Mouse (Mus musculus): ENCODE results near the gene Map3k1.

DNA sequence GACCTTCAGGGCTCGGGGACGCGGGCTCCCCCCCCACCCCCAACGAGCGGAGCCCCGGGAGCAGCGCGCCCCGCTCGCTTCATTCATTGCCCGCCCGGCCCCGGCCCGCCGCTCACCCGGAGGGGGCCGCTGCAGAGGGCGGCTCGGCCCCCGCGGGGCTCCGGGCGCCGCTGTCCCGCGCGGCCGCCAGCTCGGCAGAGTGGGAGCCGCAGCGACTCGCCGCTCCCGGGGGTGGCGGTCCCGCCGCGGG is 481 bp downstream of the Map3k1 start:
- TF ChIP-seq CTCF (IDR thresholded peaks at IDR 0.05; ENCODE audit: low read depth) = no peak
- no peak for TF ChIP-seq EP300 (IDR thresholded peaks at IDR 0.05; ENCODE audit: low read depth)

All from liver, embryonic 14.5 days (tissue).